Mouse (Mus musculus) midbrain, embryonic 11.5 days (tissue): Measurements from ENCODE around the gene Tmcc1. TPM values are rescaled to one million over a fixed set of nuclear protein-coding genes. Genes with fewer than 3 reads are reported as not detected.
"Not testable (repeated sequence)": the region's sequence is repeated elsewhere in the genome, so short reads cannot be mapped to it uniquely, and the experiment has no call there.

Experiments
- ATAC-seq: fragments of 200-750 bp; cut with Nextera tagmentation; 2 replicates; pipeline ENCODE4 v1.8.0; 2017; ENCODE audit warnings: moderate TSS enrichment, moderate library complexity; ENCODE audit not compliant: low FRiP score
- DNase-seq: peaks from one replicate; pipeline ENCODE4 v3.0.0; 2015; ENCODE audit warnings: low spot score; ENCODE audit errors: missing footprints
- H3K27ac ChIP-seq: fragments of 300-500 bp; sonication (generic); 2 replicates; pipeline ENCODE4 v1.5.1; 2014; ENCODE audit warnings: low read depth, low read length
- H3K27me3 ChIP-seq: fragments of 300-500 bp; sonication (generic); 2 replicates; pipeline ENCODE4 v1.6.1; 2014; ENCODE audit warnings: mild to moderate bottlenecking, low read length, moderate library complexity, mixed read lengths; ENCODE audit not compliant: control insufficient read depth, insufficient read depth
- H3K36me3 ChIP-seq: fragments of 300-500 bp; sonication (generic); 2 replicates; pipeline ENCODE4 v1.6.1; 2014; ENCODE audit warnings: mild to moderate bottlenecking, low read length, moderate library complexity, mixed read lengths; ENCODE audit not compliant: control insufficient read depth, insufficient read depth
- H3K4me1 ChIP-seq: fragments of 300-500 bp; sonication (generic); 2 replicates; pipeline ENCODE4 v1.6.1; 2014; ENCODE audit warnings: low read length; ENCODE audit not compliant: control insufficient read depth, insufficient read depth
- H3K4me2 ChIP-seq: fragments of 300-500 bp; sonication (generic); 2 replicates; pipeline ENCODE4 v1.6.1; 2014; ENCODE audit warnings: mild to moderate bottlenecking, moderate library complexity
- H3K4me3 ChIP-seq: fragments of 300-500 bp; sonication (generic); 2 replicates; pipeline ENCODE4 v1.5.1; 2014; ENCODE audit warnings: low read depth, low read length
- H3K9ac ChIP-seq: fragments of 300-500 bp; sonication (generic); 2 replicates; pipeline ENCODE4 v1.6.1; 2014; ENCODE audit warnings: low read length
- H3K9me3 ChIP-seq: fragments of 300-500 bp; sonication (generic); 2 replicates; pipeline ENCODE4 v1.6.1; 2016; ENCODE audit warnings: low read length; ENCODE audit not compliant: control insufficient read depth
- WGBS: fragments of 180-500 bp; shearing (Covaris S2); extraction: QIAGEN DNeasy Blood & Tissue Kit; methylation state at CpG from one replicate; pipeline ENCODE4 v1.1.7; 2014; 5-methylcytosine and 5-hydroxymethylcytosine counted together
- polyA plus RNA-seq: library from polyadenylated mRNA; unstranded; fragments of >200 nt; fragmentation: Nextera tagmentation; extraction: Ambion mirVana; gene quantifications from 2 replicates; pipeline ENCODE4 v1.2.1, GENCODE M21; 2014

The Tmcc1 gene
- polyA plus RNA-seq, 1 experiment from 2014 or later, result 18.9 TPM

GRCm38 (mm10) chr6:116173511-116174099, 19.7 kb downstream of the Tmcc1 start:
- not testable (repeated sequence) for H3K27ac ChIP-seq, H3K4me3 ChIP-seq, H3K9ac ChIP-seq, ATAC-seq, H3K4me1 ChIP-seq, H3K36me3 ChIP-seq, H3K4me2 ChIP-seq, H3K27me3 ChIP-seq, DNase-seq, H3K9me3 ChIP-seq
- 70% methylated on average over 37 of the region's 37 CpGs for WGBS

- no peak for DNase-seq
- no peak overlapping the region for H3K4me2 ChIP-seq
- peaks cover 5% of the 10 kb centered on the region for H3K36me3 ChIP-seq
- no peak overlapping the region for H3K9ac ChIP-seq
- ATAC-seq, result no peak
- H3K9me3 ChIP-seq, result no peaks in the 10 kb centered on the region
- no peak overlapping the region for H3K27ac ChIP-seq
- no peak overlapping the region for H3K4me3 ChIP-seq
- 98% methylated on average over 1 of the region's 1 CpGs for WGBS
- no peaks in the 10 kb centered on the region for H3K4me1 ChIP-seq
- H3K27me3 ChIP-seq, result no peaks in the 10 kb centered on the region
Observed at GRCm38 (mm10) chr6:116166383-116166782, 26.9 kb downstream of the Tmcc1 start.

DNA sequence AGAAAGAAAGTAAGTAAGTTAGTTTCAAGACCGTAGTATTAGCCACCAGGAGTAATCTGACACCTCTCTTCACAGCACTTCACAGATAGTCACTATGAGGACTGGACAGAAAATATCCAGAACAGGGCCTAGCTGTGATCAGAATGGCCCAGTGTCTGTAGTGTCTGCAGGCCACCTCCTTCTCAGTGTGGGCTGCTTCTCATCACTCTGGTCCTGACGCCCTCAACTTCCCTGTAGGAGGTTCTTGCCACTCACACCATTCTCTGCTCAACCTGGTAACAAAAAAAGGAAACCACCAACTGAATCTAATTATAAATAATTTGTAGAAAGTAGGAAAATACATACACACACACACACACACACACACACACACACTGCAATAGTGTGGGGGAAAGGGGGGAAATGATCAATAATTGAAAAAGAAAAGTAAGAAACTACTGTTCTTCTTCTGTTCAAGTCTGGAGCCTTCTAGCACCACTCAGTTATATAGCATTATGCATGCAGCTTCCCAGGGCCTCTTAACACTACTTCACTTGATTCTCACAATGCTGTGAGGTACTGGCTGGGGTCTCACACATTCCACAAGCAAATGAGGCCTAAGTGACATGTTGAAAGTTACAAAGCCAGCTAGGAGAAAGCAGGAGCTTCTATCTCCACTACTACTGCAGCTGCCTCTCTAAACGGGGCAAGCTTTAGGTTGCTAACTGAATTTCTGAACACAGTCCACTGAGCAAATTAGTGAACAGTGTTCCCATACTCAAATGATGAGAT, 38.2 kb downstream of the Tmcc1 start:
- ATAC-seq, result peak; percentile 69; the same call in 1 of the 2 replicates

GRCm38 (mm10) chr6:116147386-116147785, 45.9 kb downstream of the Tmcc1 start:
- WGBS, result 96% methylated on average over 1 of the region's 1 CpGs
- no peak for ATAC-seq

More for the DNA sequence above, 38.2 kb downstream of the Tmcc1 start:
- H3K27me3 ChIP-seq, result no peaks in the 10 kb centered on the region
- no peak overlapping the region for H3K4me2 ChIP-seq
- WGBS, result 33% methylated on average over 3 of the region's 3 CpGs
- no peaks in the 10 kb centered on the region for H3K9me3 ChIP-seq
- H3K4me1 ChIP-seq, result peaks cover 16% of the 10 kb centered on the region
- H3K4me3 ChIP-seq, result no peak overlapping the region
- peak; percentile 84 for DNase-seq
- H3K27ac ChIP-seq, result peak overlapping the region; percentile 25; the same call in 1 of the 2 replicates
- no peak overlapping the region for H3K9ac ChIP-seq
- H3K36me3 ChIP-seq, result no peaks in the 10 kb centered on the region

DNA sequence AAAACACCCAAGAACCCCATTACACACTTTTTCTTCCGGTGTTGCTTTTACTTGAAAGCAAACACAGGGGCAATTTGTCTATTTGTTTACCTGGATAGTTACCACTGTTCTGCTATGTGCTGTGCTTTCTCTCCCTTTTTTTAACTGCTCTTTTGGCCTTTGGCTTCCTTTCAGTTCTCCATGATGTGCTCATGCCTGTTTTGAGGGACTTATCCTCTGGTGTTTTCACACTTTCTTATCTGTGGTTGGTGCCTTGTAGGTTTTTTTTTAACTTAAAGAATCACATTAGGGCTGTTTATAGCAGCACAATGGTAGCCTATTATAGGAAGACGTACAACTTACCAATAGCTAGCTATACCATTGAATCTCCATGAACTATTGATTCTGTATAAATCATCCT, 51.6 kb downstream of the Tmcc1 start:
- Histone ChIP-seq H3K9me3 (no peaks in the 10 kb centered on the region), H3K9ac (no peak overlapping the region), H3K27me3 (no peaks in the 10 kb centered on the region), H3K36me3 (no peaks in the 10 kb centered on the region), H3K4me1 (peaks cover 7% of the 10 kb centered on the region), H3K4me2 (no peak overlapping the region), H3K4me3 (no peak overlapping the region), H3K27ac (no peak overlapping the region)
- 82% methylated on average over 2 of the region's 2 CpGs for WGBS
- DNase-seq (no peak), ATAC-seq (no peak)

More at GRCm38 (mm10) chr6:116147386-116147785, 45.9 kb downstream of the Tmcc1 start:
- Histone ChIP-seq H3K9ac (no peak overlapping the region), H3K4me2 (no peak overlapping the region), H3K36me3 (no peaks in the 10 kb centered on the region), H3K4me1 (no peaks in the 10 kb centered on the region), H3K9me3 (no peaks in the 10 kb centered on the region), H3K27me3 (no peaks in the 10 kb centered on the region), H3K27ac (no peak overlapping the region), H3K4me3 (no peak overlapping the region)
- DNase-seq, result no peak

GRCm38 (mm10) chr6:116140782-116141181, 52.5 kb downstream of the Tmcc1 start:
- Histone ChIP-seq H3K4me3 (no peak overlapping the region), H3K9me3 (no peaks in the 10 kb centered on the region), H3K4me2 (no peak overlapping the region), H3K4me1 (peaks cover 7% of the 10 kb centered on the region), H3K36me3 (no peaks in the 10 kb centered on the region), H3K9ac (no peak overlapping the region), H3K27ac (no peak overlapping the region), H3K27me3 (no peaks in the 10 kb centered on the region)
- DNase-seq (peak; percentile 84), ATAC-seq (no peak)

DNA sequence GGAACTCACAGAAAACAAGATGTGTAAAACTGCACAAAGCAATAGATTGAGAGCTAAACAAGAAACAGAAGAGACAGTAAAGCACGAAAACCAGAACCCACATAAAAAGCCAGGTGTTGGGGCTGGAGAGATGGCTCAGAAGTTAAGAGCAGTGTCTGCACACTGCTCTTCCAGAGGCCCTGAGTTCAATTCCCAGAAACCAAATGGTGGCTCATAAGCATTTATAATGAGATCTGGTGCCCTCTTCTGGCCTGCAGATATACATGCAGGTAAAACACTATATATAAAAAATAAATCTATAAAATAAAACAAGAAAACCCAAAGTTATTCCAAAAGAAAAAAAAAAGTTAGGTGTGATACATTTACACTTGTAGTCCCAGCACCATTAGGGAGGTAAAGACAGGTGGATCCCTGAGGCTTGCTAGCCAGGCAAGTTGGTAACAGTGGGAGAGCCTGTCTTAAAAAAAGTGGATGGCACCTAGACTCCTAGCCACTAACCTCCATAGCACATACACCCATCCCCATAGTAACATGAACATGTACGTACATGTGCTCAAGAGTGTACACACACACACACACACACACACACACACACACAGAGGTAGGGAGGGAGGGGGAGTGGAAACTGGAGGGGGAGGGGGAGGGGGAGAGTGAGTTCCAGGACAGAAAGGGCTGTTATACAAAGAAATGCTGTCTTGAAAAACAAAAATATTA, 54.0 kb downstream of the Tmcc1 start:
- H3K27me3 ChIP-seq, result no peaks in the 10 kb centered on the region
- H3K4me2 ChIP-seq, result no peak overlapping the region
- H3K27ac ChIP-seq, result no peak overlapping the region
- H3K4me1 ChIP-seq, result peaks cover 7% of the 10 kb centered on the region
- H3K4me3 ChIP-seq, result no peak overlapping the region
- no peaks in the 10 kb centered on the region for H3K36me3 ChIP-seq
- H3K9me3 ChIP-seq, result no peaks in the 10 kb centered on the region
- 50% methylated on average over 2 of the region's 2 CpGs for WGBS
- no peak for DNase-seq
- no peak for ATAC-seq
- no peak overlapping the region for H3K9ac ChIP-seq

DNA sequence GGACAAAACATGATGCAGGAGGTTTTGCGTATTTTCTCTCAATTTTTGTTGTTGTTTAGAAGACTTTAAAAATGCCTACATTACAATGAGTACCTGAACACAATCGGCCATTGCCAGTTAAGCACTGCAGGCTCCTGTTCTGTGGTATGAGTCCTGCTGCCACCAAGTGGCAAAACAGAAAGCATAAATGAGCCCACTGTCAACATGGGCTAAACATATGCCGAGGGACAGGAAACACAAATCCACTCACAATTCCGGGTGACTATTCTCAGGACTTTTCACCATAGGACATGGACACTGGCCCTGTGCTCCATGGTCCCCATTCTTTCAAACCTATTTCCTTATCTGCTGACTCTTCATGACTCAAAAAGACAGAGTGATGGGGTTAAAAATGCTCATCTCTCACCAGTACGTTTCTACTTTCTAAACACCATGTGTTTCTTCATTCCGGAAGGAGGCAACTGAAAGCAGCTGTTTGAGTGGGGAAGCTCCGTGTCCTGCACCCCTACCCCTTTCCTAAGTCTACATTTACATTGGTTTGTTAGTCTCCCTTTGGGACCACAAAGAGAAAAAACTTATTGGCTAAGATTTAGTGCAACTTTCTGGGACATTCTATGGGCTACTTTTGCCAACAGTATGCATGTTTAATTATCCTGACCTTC, 57.2 kb downstream of the Tmcc1 start:
- no peak for ATAC-seq
- Histone ChIP-seq H3K9me3 (no peaks in the 10 kb centered on the region), H3K27me3 (no peaks in the 10 kb centered on the region), H3K4me2 (no peak overlapping the region), H3K9ac (no peak overlapping the region), H3K36me3 (no peaks in the 10 kb centered on the region), H3K27ac (no peak overlapping the region), H3K4me3 (no peak overlapping the region), H3K4me1 (peaks cover 6% of the 10 kb centered on the region)
- DNase-seq, result no peak
- 73% methylated on average over 7 of the region's 7 CpGs for WGBS
